Mouse (Mus musculus) liver, embryonic 14 days (tissue): Measurements from ENCODE around the gene Gm13040. TPM values are rescaled to one million over a fixed set of nuclear protein-coding genes. Genes with fewer than 3 reads are reported as not detected.

Experiments used
- polyA plus RNA-seq: library from polyadenylated mRNA; depleted of rRNA; stranded (reverse); fragments of >200 nt; gene quantifications from 2 replicates; pipeline ENCODE4 v1.2.3, GENCODE M21; 2012; rRNA removed

The Gm13040 gene
- polyA plus RNA-seq = not detected in 2 replicates

DNA sequence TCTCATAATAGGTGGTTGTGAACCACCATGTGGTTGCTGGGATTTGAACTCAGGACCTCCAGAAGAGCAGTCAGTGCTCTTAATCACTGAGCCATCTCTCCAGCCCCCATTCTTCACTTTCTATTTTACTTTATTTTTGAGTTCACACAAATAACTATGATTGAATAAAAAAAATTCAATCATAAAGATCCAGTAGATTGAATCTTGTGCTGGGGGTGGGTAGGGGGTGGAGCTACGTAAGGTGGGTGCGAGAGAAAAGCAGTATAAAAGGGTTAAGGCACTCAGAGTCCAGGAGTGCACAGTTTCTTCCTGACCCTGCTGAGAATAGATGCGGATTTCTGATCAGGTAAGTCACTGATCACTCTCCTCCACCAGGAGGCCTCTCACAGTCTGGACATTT lies at the start of gene Gm13040:
Gm13040 (plus strand) TSS at position 301 of the 400 bp plus-strand sequence.

DNA sequence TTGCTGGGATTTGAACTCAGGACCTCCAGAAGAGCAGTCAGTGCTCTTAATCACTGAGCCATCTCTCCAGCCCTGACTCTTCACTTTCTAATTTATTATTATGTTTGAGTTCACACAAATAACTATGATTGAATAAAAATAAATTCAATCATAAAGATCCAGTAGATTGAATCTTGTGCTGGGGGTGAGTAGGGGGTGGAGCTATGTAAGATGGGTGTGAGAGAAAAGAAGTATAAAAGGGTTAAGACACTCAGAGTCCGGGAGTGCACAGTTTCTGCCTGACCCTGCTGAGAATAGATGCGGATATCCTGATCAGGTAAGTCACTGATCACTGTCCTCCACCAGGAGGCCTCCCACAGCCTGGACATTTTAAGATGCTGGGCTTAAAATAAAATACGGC lies 24.7 kb upstream of the Gm13040 start, which contains the start of gene Gm13043:
Gm13043 (plus strand) TSS at position 301 of the 400 bp plus-strand sequence.

DNA sequence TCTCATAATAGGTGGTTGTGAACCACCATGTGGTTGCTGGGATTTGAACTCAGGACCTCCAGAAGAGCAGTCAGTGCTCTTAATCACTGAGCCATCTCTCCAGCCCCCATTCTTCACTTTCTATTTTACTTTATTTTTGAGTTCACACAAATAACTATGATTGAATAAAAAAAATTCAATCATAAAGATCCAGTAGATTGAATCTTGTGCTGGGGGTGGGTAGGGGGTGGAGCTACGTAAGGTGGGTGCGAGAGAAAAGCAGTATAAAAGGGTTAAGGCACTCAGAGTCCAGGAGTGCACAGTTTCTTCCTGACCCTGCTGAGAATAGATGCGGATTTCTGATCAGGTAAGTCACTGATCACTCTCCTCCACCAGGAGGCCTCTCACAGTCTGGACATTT lies 15.6 kb downstream of the Gm13040 start, which contains the start of the genes BC080695 and Gm13057:
BC080695 (plus strand) TSS at position 301 of the 400 bp plus-strand sequence.
Gm13057 (plus strand) TSS at position 310 of the 400 bp plus-strand sequence.

Other genes starting within 250 kb of the Gm13040 start
- 0.33 and 0.59 TPM in 2 replicates for gene Pdpn, start 236.4 kb upstream of the Gm13040 start, polyA plus RNA-seq
- 0.03 TPM in 1 of 2 replicates, not detected in the other for gene Lrrc38, start 186.2 kb upstream of the Gm13040 start, polyA plus RNA-seq
- gene Pramel1, start 141.5 kb upstream of the Gm13040 start, polyA plus RNA-seq = not detected in 2 replicates
- gene Pramef8, start 123.5 kb upstream of the Gm13040 start, polyA plus RNA-seq = 1.3 and 1.6 TPM in 2 replicates
- gene Oog4, start 85.6 kb upstream of the Gm13040 start, polyA plus RNA-seq = not detected in 2 replicates
- not detected in 2 replicates for gene Gm13043, start 24.6 kb upstream of the Gm13040 start, polyA plus RNA-seq
- not detected in 2 replicates for gene BC080695, start 15.7 kb downstream of the Gm13040 start, polyA plus RNA-seq
- not detected in 2 replicates for gene Gm13057, start 15.8 kb downstream of the Gm13040 start, polyA plus RNA-seq
- gene Gm13083, start 79.0 kb downstream of the Gm13040 start, polyA plus RNA-seq = not detected in 2 replicates
- gene Gm13088, start 121.3 kb downstream of the Gm13040 start, polyA plus RNA-seq = not detected in 2 replicates
- not detected in 2 replicates for gene Gm13089, start 166.8 kb downstream of the Gm13040 start, polyA plus RNA-seq
- not detected in 2 replicates for gene Gm13078, start 183.5 kb downstream of the Gm13040 start, polyA plus RNA-seq